ENCODE assay signal across 9 mouse cellular contexts in the genomic region with DNA sequence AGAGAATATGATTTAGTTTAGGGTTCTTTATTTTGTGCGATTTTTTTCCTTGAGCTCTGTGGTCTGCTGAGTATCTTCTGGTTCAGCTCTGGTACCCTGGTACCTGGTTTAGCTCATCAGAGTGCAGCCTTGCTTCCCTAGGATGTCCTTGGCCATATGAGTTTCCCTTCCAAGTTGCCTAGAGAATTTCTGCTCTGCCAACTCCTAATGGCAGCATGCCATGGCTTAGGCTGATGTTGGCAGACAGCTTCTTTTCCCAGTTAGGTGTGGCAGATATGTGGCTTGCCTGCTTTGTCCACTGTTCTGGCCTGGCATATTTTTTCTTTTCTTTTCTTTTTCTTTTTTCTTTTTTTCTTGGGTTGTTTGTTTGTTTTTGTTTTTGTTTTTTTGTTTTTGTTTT. TPM values are rescaled to one million over a fixed set of nuclear protein-coding genes. Genes with fewer than 3 reads are reported as not detected.
DNase-seq lines count a peak whose midpoint lies in the region; ATAC-seq and TF ChIP-seq lines count a peak whose summit lies in the region.
"Had no signal": no experiment of that assay in that cellular context is flagged by ENCODE, and none has a peak within 500 bp of the region (broad histone marks: within the 10 kb centered on the region; RNA-seq: fewer than 3 reads in every experiment).

No protein-coding gene starts in this region.

- no peaks in the 10 kb centered on the region for H3K27me3 ChIP-seq in stomach, postnatal 0 days (ENCODE audit: control insufficient read depth, insufficient read depth, low read length)
- H3K27me3 ChIP-seq in midbrain, embryonic 16.5 days (ENCODE audit: control insufficient read depth, insufficient read depth, low read depth, low read length), result no peaks in the 10 kb centered on the region
- H3K27me3 ChIP-seq: hindbrain, embryonic 15.5 days had no signal

- H3K9ac ChIP-seq in stomach, postnatal 0 days (ENCODE audit: low read length), result no peak overlapping the region
- no peak overlapping the region for H3K9ac ChIP-seq in midbrain, embryonic 16.5 days (ENCODE audit: low read depth, low read length)
- H3K9ac ChIP-seq: hindbrain, embryonic 15.5 days had no signal

- TF ChIP-seq EP300 in stomach, postnatal 0 days (optimal IDR thresholded peaks at IDR 0.05), result no peak

- H3K9me3 ChIP-seq in stomach, postnatal 0 days (ENCODE audit: control insufficient read depth, low read length), result no peaks in the 10 kb centered on the region
- H3K9me3 ChIP-seq in midbrain, embryonic 16.5 days (replicated peaks; ENCODE audit: control insufficient read depth, low read length, poor library complexity, severe bottlenecking), result no peaks in the 10 kb centered on the region
- H3K9me3 ChIP-seq: hindbrain, embryonic 15.5 days had no signal

- H3K36me3 ChIP-seq in stomach, postnatal 0 days (ENCODE audit: control insufficient read depth, insufficient read depth, low read length), result no peaks in the 10 kb centered on the region
- no peaks in the 10 kb centered on the region for H3K36me3 ChIP-seq in midbrain, embryonic 16.5 days (ENCODE audit: control insufficient read depth, insufficient read depth, low read length)
- H3K36me3 ChIP-seq: hindbrain, embryonic 15.5 days had no signal

- no peak overlapping the region for H3K4me3 ChIP-seq in stomach, postnatal 0 days (ENCODE audit: low read depth, low read length)
- H3K4me3 ChIP-seq in midbrain, embryonic 16.5 days (ENCODE audit: low read depth, low read length), result no peak overlapping the region
- H3K4me3 ChIP-seq: hindbrain, embryonic 15.5 days had no signal

- no peaks in the 10 kb centered on the region for H3K4me1 ChIP-seq in stomach, postnatal 0 days (replicated peaks; ENCODE audit: control insufficient read depth, insufficient read depth)
- H3K4me1 ChIP-seq in midbrain, embryonic 16.5 days (ENCODE audit: control insufficient read depth, insufficient read depth, low read length), result 0 out of 2 replicates have a peak, but pooled peaks cover 2% of the 10 kb centered on the region

- WGBS in stomach, postnatal 0 days, result 76% methylated on average over 1 of the region's 1 CpGs
- WGBS in midbrain, embryonic 16.5 days, result 100% methylated on average over 1 of the region's 1 CpGs

- intact Hi-C loops in left cerebral cortex, postnatal 25 days (cut with DNase I), result no loop called here

- DNase-seq in urinary bladder, adult 2 months (ENCODE audit: low spot score), result peak; percentile 29
- no peak for DNase-seq in urinary bladder, postnatal 10 days (ENCODE audit: low spot score)
- DNase-seq in fat pad, adult 2 months (ENCODE audit: extremely low read depth, low read depth, low spot score), result peak; percentile 55
- peak; percentile 85 for DNase-seq in heart, postnatal 4 days
- peak; percentile 65 to 86 for DNase-seq in left cerebral cortex, postnatal 25 days (ENCODE audit: low spot score in 2 of 2)
- peak; percentile 53 for DNase-seq in stomach, postnatal 0 days (ENCODE audit: low spot score)

- ATAC-seq in stomach, postnatal 0 days (ENCODE audit: low FRiP score, low TSS enrichment), result no peak
- ATAC-seq in midbrain, embryonic 16.5 days, result no peak
- no peak for ATAC-seq in megakaryocyte, adult 5-6 weeks (ENCODE audit: poor library complexity, severe bottlenecking)

- no peak overlapping the region for H3K4me2 ChIP-seq in stomach, postnatal 0 days (replicated peaks; ENCODE audit: low read depth)
- no peak overlapping the region for H3K4me2 ChIP-seq in midbrain, embryonic 16.5 days (ENCODE audit: low read length)
- H3K4me2 ChIP-seq: hindbrain, embryonic 15.5 days had no signal

- TF ChIP-seq CTCF in stomach, postnatal 0 days (IDR thresholded peaks at IDR 0.05; ENCODE audit: low read depth), result no peak

- H3K27ac ChIP-seq in stomach, postnatal 0 days (replicated peaks), result no peak overlapping the region
- no peak overlapping the region for H3K27ac ChIP-seq in midbrain, embryonic 16.5 days (ENCODE audit: low read length)
- H3K27ac ChIP-seq: hindbrain, embryonic 15.5 days had no signal

RNA-seq across cellular contexts. Expression of a gene that starts 25.8 kb away (rescaled TPM):
- 12.3 and 15.8 TPM in 2 replicates for polyA plus RNA-seq in urinary bladder, adult 2 months (2012; rRNA removed)
- 10 to 100 TPM; 34.7 to 38.0 TPM for total RNA-seq in heart, postnatal 4 days (2021)
- total RNA-seq in left cerebral cortex, postnatal 25 days (2021), result 100 to 1,000 TPM; 128 to 130 TPM
- polyA plus RNA-seq in stomach, postnatal 0 days (2015; fragmentation: Nextera tagmentation; extraction: Ambion mirVana), result 15.1 and 17.5 TPM in 2 replicates
- polyA plus RNA-seq in midbrain, embryonic 16.5 days (2015; fragmentation: Nextera tagmentation; extraction: Ambion mirVana), result 88.6 and 91.0 TPM in 2 replicates
- total RNA-seq in megakaryocyte, adult 5-6 weeks (2015), result 18.6 and 18.9 TPM in 2 replicates
- 47.8 and 55.9 TPM in 2 replicates for total RNA-seq in megakaryocyte, adult 5-6 weeks (2017)

RNA-seq across cellular contexts. Expression of a gene that starts 58.0 kb away (rescaled TPM):
- 1.1 and 1.5 TPM in 2 replicates for polyA plus RNA-seq in urinary bladder, adult 2 months (2012; rRNA removed)
- not detected for total RNA-seq in heart, postnatal 4 days (2021)
- not detected for total RNA-seq in left cerebral cortex, postnatal 25 days (2021)
- polyA plus RNA-seq in stomach, postnatal 0 days (2015; fragmentation: Nextera tagmentation; extraction: Ambion mirVana), result 0.57 and 0.63 TPM in 2 replicates
- not detected in 2 replicates for polyA plus RNA-seq in midbrain, embryonic 16.5 days (2015; fragmentation: Nextera tagmentation; extraction: Ambion mirVana)
- 0.65 and 2.3 TPM in 2 replicates for total RNA-seq in megakaryocyte, adult 5-6 weeks (2015)
- 2.6 and 3.3 TPM in 2 replicates for total RNA-seq in megakaryocyte, adult 5-6 weeks (2017)
- polyA plus RNA-seq: hindbrain, embryonic 15.5 days had no signal
